Mouse (Mus musculus): Measurements from ENCODE around the gene Prkcq.

Prkcq gene

GRCm38 (mm10) chr2:11188279-11188678, 16.4 kb downstream of the Prkcq start:
- no peak for DNase-seq

- DNase-seq, result no peak
These were observed 17.4 kb downstream of the Prkcq start for GRCm38 (mm10) chr2:11189150-11189767.

- no peak for DNase-seq
These were observed 20.6 kb downstream of the Prkcq start for GRCm38 (mm10) chr2:11192281-11193098.

DNA sequence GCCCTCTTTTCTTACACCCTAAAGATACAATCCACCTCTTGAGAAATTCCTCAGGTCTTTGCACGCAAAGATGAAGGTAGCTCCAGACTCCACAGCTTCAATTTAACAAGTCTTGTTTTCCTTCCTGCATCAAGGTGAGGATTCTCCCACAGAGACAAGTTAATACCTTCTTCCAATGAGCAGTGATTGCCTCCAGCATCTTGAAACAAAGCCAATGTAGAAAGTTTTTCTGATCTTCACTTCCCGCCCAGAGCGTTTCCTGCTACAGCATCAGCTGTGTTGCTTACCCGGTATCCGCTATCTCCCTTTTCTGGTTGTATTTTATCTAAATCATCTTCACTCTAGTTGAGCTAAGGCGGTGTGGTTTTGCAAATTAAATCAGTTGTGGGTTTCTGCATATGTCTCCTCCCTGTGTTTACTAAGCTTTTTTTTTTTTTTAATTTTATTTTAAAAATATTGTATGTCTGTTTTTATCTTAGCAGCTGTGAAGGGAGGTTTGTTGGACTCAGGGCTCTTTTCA, 21.3 kb downstream of the Prkcq start:
- peak; percentile 68 for DNase-seq

GRCm38 (mm10) chr2:11194732-11195340, 22.9 kb downstream of the Prkcq start:
- DNase-seq, result peak; percentile 56

DNA sequence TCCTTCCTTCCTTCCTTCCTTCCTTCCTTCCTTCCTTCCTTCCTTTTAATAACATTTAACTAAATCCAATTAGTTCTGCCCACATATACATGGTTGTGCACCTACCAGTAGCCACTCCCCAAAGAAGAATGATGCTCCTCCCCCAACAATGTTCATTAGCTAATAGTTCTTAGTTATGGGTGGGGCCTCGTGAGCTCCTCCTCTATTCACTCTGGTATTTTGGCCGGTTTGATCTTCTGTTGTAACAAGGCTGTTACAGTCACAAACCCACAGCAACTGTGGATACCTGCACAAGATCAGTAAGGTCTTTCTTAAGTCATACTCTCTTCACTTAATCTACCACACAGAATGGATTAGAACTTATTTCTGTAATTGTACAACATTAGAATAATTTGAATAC, 24.2 kb downstream of the Prkcq start:
- DNase-seq, result no peak

GRCm38 (mm10) chr2:11196952-11197559, 25.1 kb downstream of the Prkcq start:
- DNase-seq, result no peak

DNA sequence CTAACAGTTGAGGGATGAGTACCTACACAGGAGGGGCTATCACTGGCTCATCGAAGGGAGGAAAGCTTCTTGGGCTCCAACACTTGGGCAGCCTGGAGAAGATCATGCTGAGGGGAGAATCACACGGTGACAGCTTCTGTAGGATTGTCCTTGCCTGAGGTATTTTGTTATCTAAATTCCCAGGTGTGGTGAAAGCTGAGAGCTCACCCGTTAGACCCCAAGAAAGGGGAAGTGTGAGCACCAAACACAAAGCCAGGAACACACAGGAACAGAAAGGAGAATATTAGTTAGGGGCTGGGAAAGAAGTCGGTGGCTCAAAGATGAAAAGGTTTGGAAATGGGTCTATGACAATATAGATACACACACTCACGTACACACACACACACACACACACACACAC, 27.7 kb downstream of the Prkcq start:
- no peak for DNase-seq

DNA sequence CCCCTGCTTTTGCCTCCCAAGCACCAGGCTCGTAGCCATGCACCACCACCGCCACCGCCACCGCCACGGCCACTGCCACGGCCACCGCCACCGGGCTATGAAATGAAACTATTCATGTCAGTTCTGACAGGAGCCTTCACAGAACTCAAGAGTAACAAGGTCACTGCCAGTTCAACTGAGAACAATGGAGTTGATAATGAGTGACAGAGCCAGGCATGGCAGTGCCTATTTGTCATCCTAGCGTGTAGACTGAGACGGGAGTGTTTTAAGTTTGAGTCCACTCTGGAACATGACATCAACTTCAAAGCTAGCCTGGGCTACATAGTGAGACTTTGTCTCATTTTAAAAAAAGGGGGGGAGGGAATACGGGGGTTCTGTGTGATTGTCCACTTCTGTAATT, 30.9 kb downstream of the Prkcq start:
- DNase-seq, result no peak

- no peak for DNase-seq
These were observed 31.4 kb downstream of the Prkcq start for GRCm38 (mm10) chr2:11203261-11203660.

- peak; percentile 73 for DNase-seq
These were observed 32.3 kb downstream of the Prkcq start for GRCm38 (mm10) chr2:11204232-11204631.

- no peak for DNase-seq
These were observed 33.1 kb downstream of the Prkcq start for GRCm38 (mm10) chr2:11204961-11205360.

GRCm38 (mm10) chr2:11205720-11206119, 33.8 kb downstream of the Prkcq start:
- DNase-seq, result peak; percentile 37

DNA sequence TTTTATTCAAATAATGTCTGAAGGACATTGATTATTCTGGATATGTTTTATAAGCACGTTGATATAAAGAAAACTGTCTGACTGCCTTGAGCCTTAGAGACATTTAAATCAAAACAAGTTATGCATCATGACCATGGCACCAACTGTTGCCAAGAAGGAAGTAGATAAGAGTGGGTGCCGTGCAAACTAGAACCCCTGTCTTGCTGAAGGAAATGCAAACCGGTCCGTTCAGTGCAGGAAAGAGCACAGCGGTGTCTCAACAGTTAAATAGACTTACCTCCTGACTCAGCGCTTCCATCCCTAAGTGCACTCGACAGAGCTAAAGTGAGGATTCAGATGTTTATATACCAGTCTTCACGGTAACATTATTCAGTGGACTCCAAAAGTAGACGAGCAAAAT, 36.4 kb downstream of the Prkcq start:
- DNase-seq, result no peak

DNA sequence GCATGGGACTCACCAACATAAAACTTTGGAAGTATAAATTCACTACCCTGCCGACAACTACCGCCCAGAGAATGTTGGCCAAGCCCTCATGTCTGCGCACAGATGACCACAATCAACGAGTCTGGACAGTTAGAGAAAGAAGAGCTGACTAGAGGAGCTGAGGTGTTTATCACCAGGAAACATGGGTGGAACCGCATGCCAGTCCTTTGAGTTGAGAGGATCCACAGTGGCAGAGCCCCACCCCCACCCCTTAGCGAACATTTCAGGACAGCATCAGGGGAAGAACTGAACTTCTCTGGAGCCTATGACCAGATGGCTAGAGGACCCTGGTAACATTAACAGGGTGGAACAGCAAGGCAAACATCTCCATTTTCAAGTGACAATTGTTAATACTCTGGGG, 37.4 kb downstream of the Prkcq start:
- no peak for DNase-seq

GRCm38 (mm10) chr2:11210241-11210916, 38.5 kb downstream of the Prkcq start:
- no peak for DNase-seq

DNA sequence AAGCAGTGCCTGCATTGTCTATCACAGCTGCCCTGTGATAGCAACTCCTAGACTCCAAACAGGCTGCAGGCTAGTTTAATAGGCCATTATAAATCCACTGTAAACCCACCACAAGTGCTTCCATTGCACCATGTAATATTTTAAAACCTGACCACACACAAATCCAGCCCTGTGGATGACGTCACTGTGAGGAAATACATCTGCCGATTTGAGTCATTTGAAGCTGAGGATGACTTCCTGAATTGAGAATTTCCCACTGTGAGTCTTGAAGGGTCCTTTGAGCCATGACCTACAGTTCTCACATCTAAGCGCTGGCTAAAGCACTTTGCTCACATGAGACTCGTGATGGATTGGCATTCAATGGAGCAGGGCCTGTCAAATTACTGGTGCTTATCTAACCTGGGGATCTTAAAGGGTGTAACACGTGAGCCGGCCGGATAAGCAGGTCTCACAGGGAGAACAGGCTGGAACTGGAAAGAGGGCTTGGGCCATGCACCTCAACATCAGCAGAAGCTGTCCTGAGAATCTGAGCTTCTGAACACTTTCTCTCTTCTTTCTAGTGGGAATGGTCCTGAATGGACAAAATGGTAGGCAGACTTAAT, 40.2 kb downstream of the Prkcq start:
- no peak for DNase-seq

DNA sequence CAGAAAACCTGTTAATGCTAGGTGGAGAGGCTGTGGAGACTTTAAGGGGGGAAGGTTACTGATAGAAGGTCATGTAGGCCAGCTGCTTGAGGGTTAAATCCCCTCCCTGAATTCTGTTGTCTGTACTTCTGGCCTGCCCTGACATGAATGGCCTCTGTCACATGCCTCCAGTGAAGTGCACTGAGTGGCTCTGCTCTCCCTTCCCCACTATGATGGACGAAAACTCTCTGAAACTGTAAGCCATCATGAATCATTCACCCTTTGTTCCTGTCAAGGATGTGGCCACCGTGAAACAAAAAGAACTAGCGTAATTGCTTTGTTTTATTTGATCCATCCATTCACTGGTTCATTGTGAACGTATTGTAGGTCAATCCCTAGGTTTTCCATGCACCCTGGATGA, 44.5 kb downstream of the Prkcq start:
- no peak for DNase-seq

GRCm38 (mm10) chr2:11216847-11217246, 44.9 kb downstream of the Prkcq start:
- DNase-seq, result no peak

GRCm38 (mm10) chr2:11218122-11218521, 46.2 kb downstream of the Prkcq start:
- DNase-seq, result no peak

DNA sequence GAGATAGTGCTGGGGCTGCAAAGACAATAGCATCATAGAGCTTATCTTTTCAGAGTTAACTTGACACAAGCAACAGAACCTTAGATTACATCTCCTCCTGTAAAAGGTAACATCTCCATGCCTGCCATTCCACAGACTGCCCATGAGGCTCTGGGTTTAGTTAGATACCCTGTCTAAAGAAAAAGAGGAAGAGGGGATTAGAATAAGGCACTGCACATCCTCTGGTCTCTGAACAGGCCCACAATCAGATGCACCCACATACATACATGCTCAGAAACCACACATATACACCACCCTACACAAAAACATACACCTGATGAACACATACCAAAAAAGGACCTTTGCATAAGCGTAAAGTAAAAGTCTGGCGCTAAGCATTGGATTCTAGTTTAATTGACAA, 47.4 kb downstream of the Prkcq start:
- DNase-seq, result no peak

DNA sequence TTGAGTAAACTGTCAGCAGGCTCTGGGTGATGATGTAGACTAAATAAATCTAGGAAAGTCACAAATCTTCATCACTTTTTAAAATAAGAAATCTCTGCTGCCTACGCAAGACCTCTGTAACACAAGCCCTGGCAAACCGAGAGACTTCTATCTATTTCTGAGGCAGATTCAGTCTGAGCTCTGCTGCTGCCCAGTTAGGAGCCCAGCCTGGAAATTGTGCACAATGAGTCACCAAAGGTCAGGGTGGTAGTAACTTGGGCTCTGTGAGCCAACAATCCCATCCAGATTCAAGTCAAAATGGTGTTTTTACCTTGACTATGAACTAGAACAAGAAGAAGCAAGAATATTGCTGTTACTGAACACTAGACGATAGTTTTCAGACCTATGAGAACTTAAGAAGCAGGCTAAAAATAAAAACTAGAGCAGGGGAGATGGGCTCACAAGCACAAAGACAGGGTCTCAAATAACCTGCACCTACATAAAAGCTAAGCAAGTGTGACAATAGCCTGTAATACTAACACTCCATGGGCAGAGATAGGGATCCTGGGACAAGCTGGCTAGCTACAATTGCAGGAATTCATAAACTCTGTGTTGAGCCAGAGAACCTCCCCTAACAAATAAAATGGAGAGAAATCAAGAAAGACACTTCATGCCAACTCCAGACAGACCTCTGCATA, 53.0 kb downstream of the Prkcq start:
- DNase-seq, result no peak
